In the genomic region with DNA sequence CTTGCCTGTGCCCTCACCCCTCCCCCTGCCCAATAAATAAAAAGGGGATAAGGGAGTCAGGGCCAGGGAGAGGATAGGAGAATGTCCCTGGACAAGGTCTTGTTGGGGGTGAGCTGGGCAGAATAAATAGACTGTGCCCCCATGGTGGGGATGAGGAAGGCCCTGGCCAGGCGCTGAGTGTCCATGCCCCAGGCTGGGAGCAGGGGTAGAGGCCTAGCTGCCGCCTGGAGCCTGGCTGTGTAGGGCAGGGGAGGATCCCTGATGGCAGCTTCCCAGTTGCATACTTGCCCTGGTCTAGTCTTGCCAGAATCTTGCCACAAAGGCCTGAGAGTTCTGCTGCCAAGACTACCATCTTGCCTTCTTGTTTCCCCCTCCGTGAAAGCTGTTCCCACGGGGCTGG, we compare ENCODE assay signal across 23 mouse cellular contexts. TPM values are rescaled to one million over a fixed set of nuclear protein-coding genes. Genes with fewer than 3 reads are reported as not detected.
DNase-seq lines count a peak whose midpoint lies in the region; ATAC-seq and TF ChIP-seq lines count a peak whose summit lies in the region.
"Had no signal": no experiment of that assay in that cellular context is flagged by ENCODE, and none has a peak within 500 bp of the region (broad histone marks: within the 10 kb centered on the region; RNA-seq: fewer than 3 reads in every experiment).

No protein-coding gene starts in this region.

- WGBS in forebrain, embryonic 16.5 days, result 83% methylated on average over 4 of the region's 4 CpGs
- WGBS in forebrain, embryonic 12.5 days, result 79% methylated on average over 4 of the region's 4 CpGs
- 87% methylated on average over 4 of the region's 4 CpGs for WGBS in limb, embryonic 10.5 days

- 0 out of 2 replicates have a peak, but pooled peaks have one; percentile 20 for ATAC-seq in forebrain, embryonic 16.5 days
- ATAC-seq in forebrain, embryonic 12.5 days (ENCODE audit: low FRiP score), result no peak
- 0 out of 2 replicates have a peak, but pooled peaks have one; percentile 6 for ATAC-seq in erythroid progenitor cell, adult 5-6 weeks (replicated peaks; ENCODE audit: low FRiP score, poor library complexity, severe bottlenecking)
- ATAC-seq: forebrain, postnatal 0 days had no signal

- H3K27ac ChIP-seq in forebrain, embryonic 16.5 days (ENCODE audit: low read length), result no peak overlapping the region
- no peak overlapping the region for H3K27ac ChIP-seq in forebrain, embryonic 12.5 days
- H3K27ac ChIP-seq in layer of hippocampus, adult 2 months, result no peak overlapping the region
- 0 out of 2 replicates have a peak overlapping the region, but pooled peaks have one; percentile 6 for H3K27ac ChIP-seq in limb, embryonic 10.5 days
- H3K27ac ChIP-seq: embryonic facial prominence, embryonic 15.5 days; heart, embryonic 13.5 days; hindbrain, embryonic 12.5 days had no signal

- no peak overlapping the region for H3K4me3 ChIP-seq in forebrain, embryonic 16.5 days (replicated peaks; ENCODE audit: low read length)
- no peak overlapping the region for H3K4me3 ChIP-seq in forebrain, embryonic 12.5 days (replicated peaks)
- no peak overlapping the region for H3K4me3 ChIP-seq in layer of hippocampus, adult 2 months
- no peak overlapping the region for H3K4me3 ChIP-seq in limb, embryonic 10.5 days
- H3K4me3 ChIP-seq: embryonic facial prominence, embryonic 15.5 days; erythroblast, embryonic 14.5 days; heart, embryonic 13.5 days; hindbrain, embryonic 12.5 days had no signal

- no peak overlapping the region for H3K9ac ChIP-seq in forebrain, embryonic 16.5 days (replicated peaks; ENCODE audit: low read depth, low read length)
- H3K9ac ChIP-seq in forebrain, embryonic 12.5 days, result no peak overlapping the region
- H3K9ac ChIP-seq: embryonic facial prominence, embryonic 15.5 days; forebrain, postnatal 0 days; heart, embryonic 13.5 days; hindbrain, embryonic 12.5 days had no signal

- no peak overlapping the region for H3K4me2 ChIP-seq in forebrain, embryonic 16.5 days (ENCODE audit: low read length)
- H3K4me2 ChIP-seq in forebrain, embryonic 12.5 days, result no peak overlapping the region
- H3K4me2 ChIP-seq: embryonic facial prominence, embryonic 15.5 days; heart, embryonic 13.5 days; hindbrain, embryonic 12.5 days had no signal

- H3K36me3 ChIP-seq in forebrain, embryonic 16.5 days (ENCODE audit: control insufficient read depth, insufficient read depth), result peaks cover 13% of the 10 kb centered on the region; the same call in 1 of the 2 replicates
- peaks cover 55% of the 10 kb centered on the region for H3K36me3 ChIP-seq in forebrain, embryonic 12.5 days (replicated peaks)
- H3K36me3 ChIP-seq in limb, embryonic 10.5 days, result peaks cover 45% of the 10 kb centered on the region

- TF ChIP-seq CTCF in layer of hippocampus, adult 2 months (conservative IDR thresholded peaks at IDR 0.05), result no peak

- no peaks in the 10 kb centered on the region for H3K4me1 ChIP-seq in forebrain, embryonic 16.5 days (replicated peaks; ENCODE audit: control insufficient read depth, insufficient read depth, low read length)
- H3K4me1 ChIP-seq in forebrain, embryonic 12.5 days, result peaks cover 5% of the 10 kb centered on the region; the same call in 1 of the 2 replicates
- peaks cover 23% of the 10 kb centered on the region for H3K4me1 ChIP-seq in limb, embryonic 10.5 days
- H3K4me1 ChIP-seq: heart, embryonic 13.5 days had no signal

- H3K27me3 ChIP-seq in forebrain, embryonic 16.5 days (replicated peaks; ENCODE audit: control insufficient read depth, insufficient read depth, low read length), result no peaks in the 10 kb centered on the region
- H3K27me3 ChIP-seq in forebrain, embryonic 12.5 days, result no peaks in the 10 kb centered on the region
- no peaks in the 10 kb centered on the region for H3K27me3 ChIP-seq in limb, embryonic 10.5 days (ENCODE audit: low read depth, poor library complexity, severe bottlenecking)
- H3K27me3 ChIP-seq: embryonic facial prominence, embryonic 15.5 days; heart, embryonic 13.5 days; hindbrain, embryonic 12.5 days had no signal

- no peaks in the 10 kb centered on the region for H3K9me3 ChIP-seq in forebrain, embryonic 16.5 days (ENCODE audit: control insufficient read depth, low read length)
- no peaks in the 10 kb centered on the region for H3K9me3 ChIP-seq in forebrain, embryonic 12.5 days
- no peaks in the 10 kb centered on the region for H3K9me3 ChIP-seq in limb, embryonic 10.5 days (replicated peaks)
- H3K9me3 ChIP-seq: embryonic facial prominence, embryonic 15.5 days; heart, embryonic 13.5 days; hindbrain, embryonic 12.5 days had no signal

- DNase-seq in layer of hippocampus, postnatal 10 days (ENCODE audit: low spot score in 2 of 2), result peak; percentile 40 to 45
- DNase-seq in layer of hippocampus, adult 2 months (ENCODE audit: low spot score in 2 of 2), result no peak
- no peak for DNase-seq in limb, embryonic 10.5 days (ENCODE audit: low spot score)
- DNase-seq: adrenal gland, adult 2 months; adrenal gland, postnatal 25 days; embryo, embryonic 11 days; forebrain, postnatal 0 days; gastrocnemius, postnatal 14 days; heart, postnatal 36 days had no signal

RNA-seq across cellular contexts. Expression of a gene that starts 1.7 kb away (rescaled TPM):
- not detected in 2 replicates for polyA plus RNA-seq in forebrain, embryonic 16.5 days (2015; fragmentation: Nextera tagmentation; extraction: Ambion mirVana)
- polyA plus RNA-seq in forebrain, embryonic 12.5 days (2016; fragmentation: Nextera tagmentation; extraction: Ambion mirVana), result 0.70 and 0.91 TPM in 2 replicates
- not detected for total RNA-seq in layer of hippocampus, postnatal 10 days (2021)
- total RNA-seq in layer of hippocampus, adult 2 months (2021), result not detected
- not detected in 2 replicates for total RNA-seq in erythroid progenitor cell, adult 5-6 weeks (2015; ENCODE audit: low replicate concordance)
- total RNA-seq in erythroid progenitor cell, adult 5-6 weeks (2017; ENCODE audit: low replicate concordance), result not detected in 2 replicates
- polyA plus RNA-seq in limb, embryonic 10.5 days (2016; fragmentation: Nextera tagmentation; extraction: Ambion mirVana), result 0.97 and 2.1 TPM in 2 replicates
- total RNA-seq: forebrain, postnatal 0 days; gastrocnemius, adult 18-20 months; gastrocnemius, postnatal 14 days; heart, adult 8-10 months; heart, postnatal 36 days had no signal
- polyA plus RNA-seq: erythroblast, embryonic 14.5 days; forebrain, embryonic 11.5 days; forebrain, postnatal 0 days; heart, embryonic 13.5 days; heart, postnatal 0 days had no signal

RNA-seq across cellular contexts. Expression of a gene that starts 7.8 kb away (rescaled TPM):
- 106 and 117 TPM in 2 replicates for polyA plus RNA-seq in forebrain, embryonic 16.5 days (2015; fragmentation: Nextera tagmentation; extraction: Ambion mirVana)
- 51.8 and 52.4 TPM in 2 replicates for polyA plus RNA-seq in forebrain, embryonic 12.5 days (2016; fragmentation: Nextera tagmentation; extraction: Ambion mirVana)
- total RNA-seq in layer of hippocampus, postnatal 10 days (2021), result 100 to 1,000 TPM; 187 to 188 TPM
- total RNA-seq in layer of hippocampus, adult 2 months (2021), result 100 to 1,000 TPM; 127 to 137 TPM
- 52.6 and 79.6 TPM in 2 replicates for total RNA-seq in erythroid progenitor cell, adult 5-6 weeks (2015; ENCODE audit: low replicate concordance)
- total RNA-seq in erythroid progenitor cell, adult 5-6 weeks (2017; ENCODE audit: low replicate concordance), result 117 and 224 TPM in 2 replicates
- 16.6 and 17.2 TPM in 2 replicates for polyA plus RNA-seq in limb, embryonic 10.5 days (2016; fragmentation: Nextera tagmentation; extraction: Ambion mirVana)

RNA-seq across cellular contexts. Expression of a gene that starts 13.6 kb away (rescaled TPM):
- 11.2 and 13.1 TPM in 2 replicates for polyA plus RNA-seq in forebrain, embryonic 16.5 days (2015; fragmentation: Nextera tagmentation; extraction: Ambion mirVana)
- polyA plus RNA-seq in forebrain, embryonic 12.5 days (2016; fragmentation: Nextera tagmentation; extraction: Ambion mirVana), result 12.0 and 14.2 TPM in 2 replicates
- total RNA-seq in layer of hippocampus, postnatal 10 days (2021), result 10 to 100 TPM; 31.3 to 31.6 TPM
- 10 to 100 TPM; 32.5 to 39.0 TPM for total RNA-seq in layer of hippocampus, adult 2 months (2021)
- 13.8 and 18.0 TPM in 2 replicates for total RNA-seq in erythroid progenitor cell, adult 5-6 weeks (2015; ENCODE audit: low replicate concordance)
- total RNA-seq in erythroid progenitor cell, adult 5-6 weeks (2017; ENCODE audit: low replicate concordance), result 18.4 and 18.6 TPM in 2 replicates
- 11.4 and 13.0 TPM in 2 replicates for polyA plus RNA-seq in limb, embryonic 10.5 days (2016; fragmentation: Nextera tagmentation; extraction: Ambion mirVana)

RNA-seq across cellular contexts. Expression of a gene that starts 43.7 kb away (rescaled TPM):
- not detected in 2 replicates for polyA plus RNA-seq in forebrain, embryonic 16.5 days (2015; fragmentation: Nextera tagmentation; extraction: Ambion mirVana)
- not detected in 2 replicates for polyA plus RNA-seq in forebrain, embryonic 12.5 days (2016; fragmentation: Nextera tagmentation; extraction: Ambion mirVana)
- not detected for total RNA-seq in layer of hippocampus, postnatal 10 days (2021)
- not detected for total RNA-seq in layer of hippocampus, adult 2 months (2021)
- total RNA-seq in erythroid progenitor cell, adult 5-6 weeks (2015; ENCODE audit: low replicate concordance), result not detected in 2 replicates
- not detected in 2 replicates for total RNA-seq in erythroid progenitor cell, adult 5-6 weeks (2017; ENCODE audit: low replicate concordance)
- polyA plus RNA-seq in limb, embryonic 10.5 days (2016; fragmentation: Nextera tagmentation; extraction: Ambion mirVana), result not detected in 2 replicates
- total RNA-seq: common myeloid progenitor, adult 5-6 weeks; forebrain, postnatal 0 days; gastrocnemius, adult 18-20 months; gastrocnemius, postnatal 14 days; heart, adult 8-10 months; heart, postnatal 36 days had no signal
- polyA plus RNA-seq: embryonic facial prominence, embryonic 11.5 days; erythroblast, embryonic 14.5 days; forebrain, embryonic 11.5 days; forebrain, postnatal 0 days; heart, embryonic 13.5 days; heart, postnatal 0 days; hindbrain, embryonic 12.5 days; intestine, embryonic 16.5 days had no signal

RNA-seq across cellular contexts. Expression of a gene that starts 48.7 kb away (rescaled TPM):
- polyA plus RNA-seq in forebrain, embryonic 16.5 days (2015; fragmentation: Nextera tagmentation; extraction: Ambion mirVana), result 105 and 106 TPM in 2 replicates
- polyA plus RNA-seq in forebrain, embryonic 12.5 days (2016; fragmentation: Nextera tagmentation; extraction: Ambion mirVana), result 86.6 and 89.0 TPM in 2 replicates
- total RNA-seq in layer of hippocampus, postnatal 10 days (2021), result 10 to 100 TPM; 75.1 to 82.7 TPM
- total RNA-seq in layer of hippocampus, adult 2 months (2021), result 10 to 100 TPM; 80.2 to 82.3 TPM
- total RNA-seq in erythroid progenitor cell, adult 5-6 weeks (2015; ENCODE audit: low replicate concordance), result 20.1 and 23.4 TPM in 2 replicates
- 17.5 and 30.7 TPM in 2 replicates for total RNA-seq in erythroid progenitor cell, adult 5-6 weeks (2017; ENCODE audit: low replicate concordance)
- polyA plus RNA-seq in limb, embryonic 10.5 days (2016; fragmentation: Nextera tagmentation; extraction: Ambion mirVana), result 72.5 and 74.9 TPM in 2 replicates

Comparison
In these comparisons a context has a peak if more than half of its experiments do, and no peak if none do; other contexts are left out.
1. DNase-seq: peak in layer of hippocampus, postnatal 10 days (2 of 2); none in layer of hippocampus, adult 2 months (0 of 2) and limb, embryonic 10.5 days (single experiment).